Mouse (Mus musculus): ENCODE results near the gene Ifit3. TPM values are rescaled to one million over a fixed set of nuclear protein-coding genes. Genes with fewer than 3 reads are reported as not detected.
"Not testable (repeated sequence)": the region's sequence is repeated elsewhere in the genome, so short reads cannot be mapped to it uniquely, and the experiment has no call there.

Gene Ifit3
- polyA plus RNA-seq, 1 experiment from 2014 or later = 1.0 TPM

GRCm38 (mm10) chr19:34594523-34594922 is 11.2 kb downstream of the Ifit3 start:
- not testable (repeated sequence) for H3K4me2 ChIP-seq; H3K4me1 ChIP-seq; H3K27ac ChIP-seq; H3K36me3 ChIP-seq; H3K9ac ChIP-seq; H3K9me3 ChIP-seq; H3K4me3 ChIP-seq (replicated peaks); ATAC-seq (ENCODE audit: insufficient read depth, low FRiP score, low read depth); H3K27me3 ChIP-seq (replicated peaks)
- 80% methylated on average over 3 of the region's 3 CpGs for WGBS

- no peak overlapping the region for H3K4me2 ChIP-seq
- ATAC-seq (ENCODE audit: insufficient read depth, low FRiP score, low read depth) = no peak
These were observed 13.5 kb downstream of the Ifit3 start for GRCm38 (mm10) chr19:34596811-34597210.

GRCm38 (mm10) chr19:34598341-34598740 is 15.0 kb downstream of the Ifit3 start:
- 80% methylated on average over 2 of the region's 2 CpGs for WGBS
- no peak for ATAC-seq (ENCODE audit: insufficient read depth, low FRiP score, low read depth)

More at GRCm38 (mm10) chr19:34596811-34597210, 13.5 kb downstream of the Ifit3 start:
- Histone ChIP-seq H3K4me1 (no peaks in the 10 kb centered on the region), H3K27me3 (replicated peaks) (no peaks in the 10 kb centered on the region), H3K27ac (no peak overlapping the region), H3K4me3 (replicated peaks) (no peak overlapping the region), H3K9me3 (no peaks in the 10 kb centered on the region), H3K9ac (no peak overlapping the region), H3K36me3 (no peaks in the 10 kb centered on the region)

GRCm38 (mm10) chr19:34599250-34599649 is 15.9 kb downstream of the Ifit3 start:
- H3K27me3 ChIP-seq (replicated peaks); H3K27ac ChIP-seq; ATAC-seq (ENCODE audit: insufficient read depth, low FRiP score, low read depth); H3K4me3 ChIP-seq (replicated peaks); H3K36me3 ChIP-seq; H3K9me3 ChIP-seq; H3K9ac ChIP-seq; H3K4me2 ChIP-seq; H3K4me1 ChIP-seq: not testable (repeated sequence)

More at GRCm38 (mm10) chr19:34598341-34598740, 15.0 kb downstream of the Ifit3 start:
- no peaks in the 10 kb centered on the region for H3K27me3 ChIP-seq (replicated peaks)
- no peaks in the 10 kb centered on the region for H3K36me3 ChIP-seq
- no peaks in the 10 kb centered on the region for H3K4me1 ChIP-seq
- H3K9ac ChIP-seq = no peak overlapping the region
- H3K27ac ChIP-seq = no peak overlapping the region
- no peak overlapping the region for H3K4me3 ChIP-seq (replicated peaks)
- no peaks in the 10 kb centered on the region for H3K9me3 ChIP-seq
- H3K4me2 ChIP-seq = no peak overlapping the region

- not testable (repeated sequence) for H3K36me3 ChIP-seq; H3K4me2 ChIP-seq; H3K9ac ChIP-seq; H3K9me3 ChIP-seq; H3K27ac ChIP-seq; H3K27me3 ChIP-seq (replicated peaks); H3K4me3 ChIP-seq (replicated peaks); H3K4me1 ChIP-seq; ATAC-seq (ENCODE audit: insufficient read depth, low FRiP score, low read depth)
- WGBS = 38% methylated on average over 1 of the region's 1 CpGs
These were observed 18.6 kb downstream of the Ifit3 start, which contains the start of gene Ifit1bl1 for GRCm38 (mm10) chr19:34601888-34602287. Gene Ifit1bl1, minus strand, starts transcription at chr19:34601956.

- Histone ChIP-seq H3K9me3 (no peaks in the 10 kb centered on the region), H3K27me3 (replicated peaks) (no peaks in the 10 kb centered on the region), H3K9ac (no peak overlapping the region), H3K36me3 (no peaks in the 10 kb centered on the region), H3K4me2 (no peak overlapping the region), H3K4me3 (replicated peaks) (no peak overlapping the region), H3K4me1 (no peaks in the 10 kb centered on the region), H3K27ac (no peak overlapping the region)
- no peak for ATAC-seq (ENCODE audit: insufficient read depth, low FRiP score, low read depth)
- WGBS = 89% methylated on average over 3 of the region's 3 CpGs
These were observed 22.1 kb downstream of the Ifit3 start for GRCm38 (mm10) chr19:34605472-34605871.

- not testable (repeated sequence) for H3K36me3 ChIP-seq; H3K4me3 ChIP-seq (replicated peaks); H3K4me1 ChIP-seq; H3K4me2 ChIP-seq; H3K27ac ChIP-seq; H3K9me3 ChIP-seq; H3K9ac ChIP-seq; H3K27me3 ChIP-seq (replicated peaks)
- 28% methylated on average over 4 of the region's 4 CpGs for WGBS
- peak; percentile 51; the same call in 1 of the 2 replicates for ATAC-seq (ENCODE audit: insufficient read depth, low FRiP score, low read depth)
These were observed 24.1 kb downstream of the Ifit3 start, which contains the start of gene Ifit3b for GRCm38 (mm10) chr19:34607237-34608051. Gene Ifit3b, plus strand, starts transcription at chr19:34607970.

GRCm38 (mm10) chr19:34610118-34610517 is 26.8 kb downstream of the Ifit3 start:
- H3K9me3 ChIP-seq; H3K4me2 ChIP-seq; ATAC-seq (ENCODE audit: insufficient read depth, low FRiP score, low read depth); H3K27ac ChIP-seq; H3K4me3 ChIP-seq (replicated peaks); H3K27me3 ChIP-seq (replicated peaks); H3K4me1 ChIP-seq; H3K36me3 ChIP-seq; H3K9ac ChIP-seq: not testable (repeated sequence)
- 68% methylated on average over 3 of the region's 3 CpGs for WGBS

GRCm38 (mm10) chr19:34612243-34613001 is 29.1 kb downstream of the Ifit3 start:
- not testable (repeated sequence) for H3K27ac ChIP-seq; ATAC-seq (ENCODE audit: insufficient read depth, low FRiP score, low read depth); H3K36me3 ChIP-seq; H3K27me3 ChIP-seq (replicated peaks); H3K9me3 ChIP-seq; H3K4me2 ChIP-seq; H3K4me3 ChIP-seq (replicated peaks); H3K9ac ChIP-seq; H3K4me1 ChIP-seq
- 65% methylated on average over 5 of the region's 11 CpGs for WGBS

- WGBS = 80% methylated on average over 5 of the region's 5 CpGs
- H3K4me1 ChIP-seq = no peaks in the 10 kb centered on the region
- H3K9me3 ChIP-seq = no peaks in the 10 kb centered on the region
- no peak overlapping the region for H3K4me2 ChIP-seq
- no peak overlapping the region for H3K27ac ChIP-seq
- no peak for ATAC-seq (ENCODE audit: insufficient read depth, low FRiP score, low read depth)
- no peaks in the 10 kb centered on the region for H3K36me3 ChIP-seq
- no peaks in the 10 kb centered on the region for H3K27me3 ChIP-seq (replicated peaks)
- H3K4me3 ChIP-seq (replicated peaks) = no peak overlapping the region
- no peak overlapping the region for H3K9ac ChIP-seq
These were observed 37.5 kb downstream of the Ifit3 start for GRCm38 (mm10) chr19:34620871-34621270.

GRCm38 (mm10) chr19:34623781-34624180 is 40.5 kb downstream of the Ifit3 start:
- Histone ChIP-seq H3K4me1 (no peaks in the 10 kb centered on the region), H3K4me3 (replicated peaks) (no peak overlapping the region), H3K36me3 (no peaks in the 10 kb centered on the region), H3K9ac (no peak overlapping the region), H3K27ac (no peak overlapping the region), H3K27me3 (replicated peaks) (no peaks in the 10 kb centered on the region), H3K4me2 (no peak overlapping the region), H3K9me3 (no peaks in the 10 kb centered on the region)
- ATAC-seq (ENCODE audit: insufficient read depth, low FRiP score, low read depth) = no peak
- 92% methylated on average over 6 of the region's 6 CpGs for whole genome bisulfite sequencing

GRCm38 (mm10) chr19:34624663-34625062 is 41.3 kb downstream of the Ifit3 start:
- H3K27me3 ChIP-seq (replicated peaks) = no peaks in the 10 kb centered on the region
- H3K4me3 ChIP-seq (replicated peaks) = no peak overlapping the region
- no peak overlapping the region for H3K4me2 ChIP-seq
- ATAC-seq (ENCODE audit: insufficient read depth, low FRiP score, low read depth) = no peak
- H3K9me3 ChIP-seq = no peaks in the 10 kb centered on the region
- WGBS = 76% methylated on average over 4 of the region's 4 CpGs
- H3K9ac ChIP-seq = no peak overlapping the region
- H3K27ac ChIP-seq = no peak overlapping the region
- no peaks in the 10 kb centered on the region for H3K4me1 ChIP-seq
- no peaks in the 10 kb centered on the region for H3K36me3 ChIP-seq
